13 mouse cellular contexts compared by ENCODE assay signal in genomic region chr9:56108174-56108573, GRCm38 (mm10). TPM values are rescaled to one million over a fixed set of nuclear protein-coding genes. Genes with fewer than 3 reads are reported as not detected.
DNase-seq lines count a peak whose midpoint lies in the region; ATAC-seq and TF ChIP-seq lines count a peak whose summit lies in the region.
"Had no signal": no experiment of that assay in that cellular context is flagged by ENCODE, and none has a peak within 500 bp of the region (broad histone marks: within the 10 kb centered on the region; RNA-seq: fewer than 3 reads in every experiment).

No protein-coding gene starts in this region.

- no peak for TF ChIP-seq POLR2A in bone marrow, adult 2 months (IDR thresholded peaks at IDR 0.05; ENCODE audit: borderline replicate concordance, control insufficient read depth, low read depth, low read length)

- H3K4me3 ChIP-seq in bone marrow, adult 2 months (replicated peaks; ENCODE audit: control insufficient read depth, low read depth, low read length): no peak overlapping the region
- H3K4me3 ChIP-seq in limb, embryonic 10.5 days: no peak overlapping the region
- peak overlapping the region; percentile 64 for H3K4me3 ChIP-seq in megakaryocyte, embryonic 14.5 days (replicated peaks)
- H3K4me3 ChIP-seq: heart, embryonic 13.5 days; kidney, embryonic 15.5 days had no signal

- no peak for TF ChIP-seq CTCF in bone marrow, adult 2 months (IDR thresholded peaks at IDR 0.05; ENCODE audit: control insufficient read depth, insufficient read depth, low read length)

- peaks cover 29% of the 10 kb centered on the region for H3K4me1 ChIP-seq in bone marrow, adult 2 months (ENCODE audit: control insufficient read depth, insufficient read depth, low read length)
- peaks cover 56% of the 10 kb centered on the region for H3K4me1 ChIP-seq in limb, embryonic 10.5 days
- H3K4me1 ChIP-seq in megakaryocyte, embryonic 14.5 days: peaks cover 98% of the 10 kb centered on the region

- peaks cover 7% of the 10 kb centered on the region; the same call in 1 of the 2 replicates for H3K27me3 ChIP-seq in limb, embryonic 10.5 days (ENCODE audit: low read depth, poor library complexity, severe bottlenecking)
- no peaks in the 10 kb centered on the region for H3K27me3 ChIP-seq in megakaryocyte, embryonic 14.5 days (replicated peaks)
- H3K27me3 ChIP-seq: heart, embryonic 13.5 days; kidney, embryonic 15.5 days; Patski had no signal

- no peaks in the 10 kb centered on the region for H3K36me3 ChIP-seq in limb, embryonic 10.5 days
- H3K36me3 ChIP-seq in megakaryocyte, embryonic 14.5 days (replicated peaks; ENCODE audit: low read length): peaks cover 26% of the 10 kb centered on the region
- H3K36me3 ChIP-seq: heart, embryonic 13.5 days; kidney, embryonic 15.5 days had no signal

- 14% methylated on average over 5 of the region's 5 CpGs for WGBS in bone marrow, adult 2 months
- 80% methylated on average over 5 of the region's 5 CpGs for WGBS in limb, embryonic 10.5 days

- peak; percentile 35 for DNase-seq in layer of hippocampus, adult 9-11 months
- DNase-seq in layer of hippocampus, adult 11-12 months (ENCODE audit: low spot score): no peak
- no peak for DNase-seq in limb, embryonic 10.5 days (ENCODE audit: low spot score)
- no peak for DNase-seq in right cerebral cortex, postnatal 36 days (ENCODE audit: low spot score in 2 of 2)
- DNase-seq in adrenal gland, postnatal 25 days: no peak
- DNase-seq: cerebellum, adult 11-12 months had no signal

- H3K27ac ChIP-seq in bone marrow, adult 2 months (ENCODE audit: control insufficient read depth, insufficient read depth, low read depth, low read length, poor library complexity): peak overlapping the region; percentile 81
- 0 out of 2 replicates have a peak overlapping the region, but pooled peaks have one; percentile 42 for H3K27ac ChIP-seq in limb, embryonic 10.5 days
- H3K27ac ChIP-seq: heart, embryonic 13.5 days; kidney, embryonic 15.5 days had no signal

- no peaks in the 10 kb centered on the region for H3K9me3 ChIP-seq in limb, embryonic 10.5 days (replicated peaks)
- no peaks in the 10 kb centered on the region for H3K9me3 ChIP-seq in megakaryocyte, embryonic 14.5 days
- H3K9me3 ChIP-seq: heart, embryonic 13.5 days; kidney, embryonic 15.5 days had no signal

- no peak for ATAC-seq in inflammation-experienced regulatory T-cells, adult 6 months
- ATAC-seq: hindbrain, embryonic 16.5 days had no signal

RNA-seq across cellular contexts. Expression of gene Pstpip1, which starts 18.4 kb away (rescaled TPM):
- polyA plus RNA-seq in bone marrow, adult 2 months (2011; ENCODE audit: insufficient read depth, insufficient read length, low replicate concordance, missing spikeins): 63.2 and 115 TPM in 2 replicates
- polyA plus RNA-seq in limb, embryonic 10.5 days (2016; fragmentation: Nextera tagmentation; extraction: Ambion mirVana): 0.64 and 0.90 TPM in 2 replicates
- polyA plus RNA-seq in megakaryocyte, embryonic 14.5 days (2012; ENCODE audit: insufficient read depth, low replicate concordance): 22.0 and 29.4 TPM in 2 replicates
- 0.76 and 0.90 TPM in 2 replicates for total RNA-seq in adrenal gland, postnatal 25 days (2021)
- polyA plus RNA-seq in inflammation-experienced regulatory T-cells, adult 6 months (2017; shearing (Covaris generic)): 10 to 100 TPM; 38.5 to 48.0 (median 46.2) TPM

RNA-seq across cellular contexts. Expression of gene Tspan3, which starts 57.1 kb away (rescaled TPM):
- 3.2 and 9.4 TPM in 2 replicates for polyA plus RNA-seq in bone marrow, adult 2 months (2011; ENCODE audit: insufficient read depth, insufficient read length, low replicate concordance, missing spikeins)
- 410 and 450 TPM in 2 replicates for polyA plus RNA-seq in limb, embryonic 10.5 days (2016; fragmentation: Nextera tagmentation; extraction: Ambion mirVana)
- polyA plus RNA-seq in megakaryocyte, embryonic 14.5 days (2012; ENCODE audit: insufficient read depth, low replicate concordance): 2.3 and 6.0 TPM in 2 replicates
- 83.2 and 102 TPM in 2 replicates for total RNA-seq in adrenal gland, postnatal 25 days (2021)
- 10 to 100 TPM; 45.4 to 48.2 (median 47.7) TPM for polyA plus RNA-seq in inflammation-experienced regulatory T-cells, adult 6 months (2017; shearing (Covaris generic))

Comparison
In these comparisons a context has a peak if more than half of its experiments do, and no peak if none do; other contexts are left out.
1. RNA of gene Pstpip1, which starts 18.4 kb away (polyA plus RNA-seq): 63.2 to 115 TPM in bone marrow, adult 2 months, 38.5 to 48.0 TPM in inflammation-experienced regulatory T-cells, adult 6 months and 22.0 to 29.4 TPM in megakaryocyte, embryonic 14.5 days; 0.64 to 0.90 TPM in limb, embryonic 10.5 days; every median in the first group is over 10 times any median in the second.